Mouse (Mus musculus) embryonic stem cell, embryonic (primary cell): ENCODE results near the gene Dgkq.

ENCODE experiments used
- CTCF ChIA-PET, 4 experiments: fragments of 300-600 bp in 2 of 4; fragments of 350-600 bp in 2 of 4; sonication (Branson Sonifier 250); formaldehyde crosslinking; loops; one replicate each; lab custom pipeline; 2022; ENCODE audit warnings: inconsistent platforms in 2 of 4; lab: Charles Lee
- POLR2A ChIA-PET, 4 experiments: fragments of 300-600 bp in 2 of 4; fragments of 350-600 bp in 2 of 4; sonication (Branson Sonifier 250); formaldehyde crosslinking; loops; one replicate each; lab custom pipeline; 2022; ENCODE audit warnings: antibody characterized with exemption in 4 of 4, inconsistent platforms in 1 of 4; lab: Charles Lee

The Dgkq gene

DNA sequence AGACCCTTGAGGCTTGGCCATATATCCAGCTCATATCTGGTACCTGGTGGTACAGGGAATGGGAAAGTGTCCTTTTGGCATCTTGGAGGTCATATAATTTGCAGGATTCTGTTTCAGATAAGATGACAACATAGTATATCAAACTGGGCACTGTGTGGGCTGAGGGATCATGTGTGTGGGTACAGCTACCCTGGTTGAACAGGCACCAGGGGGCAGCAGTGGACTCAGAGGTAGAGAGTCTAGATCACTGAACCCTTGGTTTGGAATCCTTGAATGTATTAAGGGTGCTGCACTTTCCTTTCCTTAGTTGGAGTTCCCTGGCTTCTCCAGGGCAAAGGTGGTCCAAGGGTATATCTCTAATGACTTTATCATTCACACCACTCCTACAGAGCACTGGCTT lies 1.3 kb upstream of the Dgkq start:
- ChIA-PET POLR2A (interaction anchor here (0.6 to 6.0 kb wide), 14 partner anchors 8 to 492 kb away, joined by 3 to 73 read pairs (median 12); partner anchors contain the start of genes Idua (in 3 of the 4), Fgfrl1 (in 2 of the 4), Atp5k (in 1 of the 4) and Pigg (in 1 of the 4)), CTCF (interaction anchor here (0.8 to 5.5 kb wide), 22 partner anchors 9 to 244 kb away, joined by 3 to 57 read pairs (median 4); partner anchors contain the start of genes Fgfrl1 (in 2 of the 4), Idua (in 2 of the 4), Atp5k (in 1 of the 4) and Gak (in 1 of the 4))

GRCm38 (mm10) chr5:108669986-108670385 lies 514 bp upstream of the Dgkq start:
- ChIA-PET POLR2A (interaction anchor here in 3 of 4 experiments (0.6 to 6.0 kb wide), 25 partner anchors 8 to 1259 kb away, joined by 3 to 73 read pairs (median 9); partner anchors contain the start of genes Idua (in 3 of the 3), Fgfrl1 (in 2 of the 3), Gak (in 2 of the 3) and Tmem175 (in 2 of the 3)), CTCF (interaction anchor here (0.5 to 5.5 kb wide), 21 partner anchors 9 to 1510 kb away, joined by 3 to 57 read pairs (median 4); partner anchors contain the start of genes Idua (in 2 of the 4), Atp5k (in 1 of the 4), Fgfrl1 (in 1 of the 4) and Gak (in 1 of the 4))

GRCm38 (mm10) chr5:108668387-108668932 lies 1.0 kb downstream of the Dgkq start:
- POLR2A ChIA-PET: interaction anchor here in 3 of 4 experiments (0.8 to 6.0 kb wide), 36 partner anchors 8 to 616 kb away, joined by 3 to 73 read pairs (median 6); partner anchors contain the start of genes Idua (in 3 of the 3), Fgfrl1 (in 2 of the 3), Gak (in 2 of the 3) and Tmem175 (in 2 of the 3)
- CTCF ChIA-PET: interaction anchor here (0.7 to 5.5 kb wide), 28 partner anchors 8 to 462 kb away, joined by 3 to 57 read pairs (median 4); partner anchors contain the start of genes Fgfrl1 (in 3 of the 4), Idua (in 3 of the 4), Atp5k (in 1 of the 4) and Gak (in 1 of the 4)

DNA sequence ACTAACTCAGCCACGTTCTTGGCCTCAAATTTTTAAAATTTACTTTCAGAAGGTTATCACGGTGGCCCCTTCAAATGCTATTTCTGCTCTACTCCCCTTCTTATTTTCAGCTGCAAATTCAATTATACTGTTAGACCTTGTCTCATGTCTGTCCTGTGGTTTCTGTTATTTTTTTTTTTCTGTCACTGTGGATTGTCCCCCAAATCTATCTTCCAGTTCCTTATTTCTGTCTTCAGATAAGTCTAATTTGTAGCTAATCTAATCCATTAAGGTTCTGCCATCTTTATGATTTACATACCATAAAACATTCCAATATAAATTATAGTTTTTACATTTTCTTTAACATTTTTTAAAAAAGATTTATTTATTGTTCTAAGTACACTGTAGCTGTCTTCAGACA lies 2.1 kb downstream of the Dgkq start:
- POLR2A ChIA-PET: interaction anchor here in 2 of 4 experiments (0.7 to 6.0 kb wide), 8 partner anchors 8 to 546 kb away, joined by 3 to 73 read pairs (median 12); partner anchors contain the start of genes Gak (in 2 of the 2), Tmem175 (in 2 of the 2) and Idua (in 1 of the 2)
- CTCF ChIA-PET: interaction anchor here in 1 of 4 experiments (1.1 kb wide), 1 partner anchor 237 kb away, joined by 3 read pairs; no protein-coding TSS in a partner anchor

- CTCF ChIA-PET: interaction anchor here in 1 of 4 experiments (0.6 to 0.8 kb wide), 2 partner anchors 13 to 17 kb away, joined by 3 read pairs; no protein-coding TSS in a partner anchor
These were observed 4.4 kb downstream of the Dgkq start for GRCm38 (mm10) chr5:108665066-108665465.

DNA sequence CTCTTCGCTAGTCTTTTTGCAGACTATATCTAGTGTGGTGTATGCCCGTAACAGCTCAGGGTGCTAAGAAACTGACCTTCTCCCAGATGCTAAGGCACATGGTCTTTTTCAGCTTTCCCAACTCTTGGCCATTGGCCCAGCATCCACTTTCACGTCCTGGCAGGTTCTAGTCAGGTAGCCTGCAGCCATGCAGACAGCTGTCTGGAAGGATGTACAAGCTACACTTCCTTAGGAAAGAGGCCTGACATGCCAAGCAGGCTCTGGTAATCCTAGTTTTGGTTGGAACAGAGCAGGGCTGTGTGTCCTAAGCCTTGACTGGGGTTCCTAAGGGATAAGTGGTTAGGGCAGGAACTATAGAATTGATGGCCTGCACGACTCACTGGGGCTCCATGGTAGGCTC lies 6.7 kb downstream of the Dgkq start:
- CTCF ChIA-PET: interaction anchor here in 2 of 4 experiments (0.7 to 3.7 kb wide), 2 partner anchors 12 to 81 kb away, joined by 3 to 25 read pairs; no protein-coding TSS in a partner anchor
- POLR2A ChIA-PET: interaction anchor here in 2 of 4 experiments (0.7 to 3.9 kb wide), 3 partner anchors 12 to 31 kb away, joined by 3 to 30 read pairs (median 4); no protein-coding TSS in a partner anchor

More at GRCm38 (mm10) chr5:108665066-108665465, 4.4 kb downstream of the Dgkq start:
- POLR2A ChIA-PET: interaction anchor here in 2 of 4 experiments (0.9 to 1.7 kb wide), 3 partner anchors 16 to 38 kb away, joined by 3 to 5 read pairs (median 5); partner anchors contain the start of genes Gak (in 1 of the 2) and Tmem175 (in 1 of the 2)

DNA sequence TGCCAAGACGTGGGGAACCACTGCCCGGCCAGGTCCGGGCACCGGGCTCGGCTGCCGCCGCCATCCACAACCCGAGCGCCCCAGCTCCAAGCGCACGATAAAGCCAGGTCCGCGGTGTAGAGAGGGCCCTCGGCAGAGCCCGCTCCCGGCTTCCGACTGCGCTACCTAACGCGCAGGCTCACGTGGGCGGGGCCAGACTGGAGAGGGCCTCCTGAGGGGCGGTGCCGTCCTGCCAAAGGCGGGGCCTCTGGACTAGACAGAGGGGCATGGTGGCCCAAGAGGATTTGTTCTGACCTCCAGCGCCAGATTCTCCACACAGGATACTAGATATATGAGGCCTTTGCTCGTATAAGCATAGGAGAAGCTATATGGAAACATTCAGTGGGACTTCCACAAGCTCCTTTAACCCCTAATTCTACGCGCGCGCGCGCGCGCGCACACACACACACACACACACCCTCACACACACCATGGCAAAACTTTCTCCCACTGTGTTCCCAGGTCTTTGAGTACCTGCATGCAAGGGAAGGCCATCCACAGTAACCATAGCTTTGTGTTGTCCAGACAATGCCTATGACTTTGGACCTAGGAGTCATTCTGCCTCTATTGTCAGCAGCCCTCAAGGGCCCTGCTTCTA lies 8.7 kb downstream of the Dgkq start:
- ChIA-PET POLR2A (interaction anchor here (0.6 to 5.0 kb wide), 46 partner anchors 9 to 806 kb away, joined by 3 to 73 read pairs (median 4); partner anchors contain the start of genes Dgkq (in 3 of the 4), Gak (in 3 of the 4), Tmem175 (in 3 of the 4) and Atp5k (in 2 of the 4)), CTCF (interaction anchor here (0.5 to 3.7 kb wide), 17 partner anchors 8 to 630 kb away, joined by 3 to 25 read pairs (median 4); partner anchors contain the start of genes Dgkq (in 3 of the 4) and Pcgf3 (in 1 of the 4))

DNA sequence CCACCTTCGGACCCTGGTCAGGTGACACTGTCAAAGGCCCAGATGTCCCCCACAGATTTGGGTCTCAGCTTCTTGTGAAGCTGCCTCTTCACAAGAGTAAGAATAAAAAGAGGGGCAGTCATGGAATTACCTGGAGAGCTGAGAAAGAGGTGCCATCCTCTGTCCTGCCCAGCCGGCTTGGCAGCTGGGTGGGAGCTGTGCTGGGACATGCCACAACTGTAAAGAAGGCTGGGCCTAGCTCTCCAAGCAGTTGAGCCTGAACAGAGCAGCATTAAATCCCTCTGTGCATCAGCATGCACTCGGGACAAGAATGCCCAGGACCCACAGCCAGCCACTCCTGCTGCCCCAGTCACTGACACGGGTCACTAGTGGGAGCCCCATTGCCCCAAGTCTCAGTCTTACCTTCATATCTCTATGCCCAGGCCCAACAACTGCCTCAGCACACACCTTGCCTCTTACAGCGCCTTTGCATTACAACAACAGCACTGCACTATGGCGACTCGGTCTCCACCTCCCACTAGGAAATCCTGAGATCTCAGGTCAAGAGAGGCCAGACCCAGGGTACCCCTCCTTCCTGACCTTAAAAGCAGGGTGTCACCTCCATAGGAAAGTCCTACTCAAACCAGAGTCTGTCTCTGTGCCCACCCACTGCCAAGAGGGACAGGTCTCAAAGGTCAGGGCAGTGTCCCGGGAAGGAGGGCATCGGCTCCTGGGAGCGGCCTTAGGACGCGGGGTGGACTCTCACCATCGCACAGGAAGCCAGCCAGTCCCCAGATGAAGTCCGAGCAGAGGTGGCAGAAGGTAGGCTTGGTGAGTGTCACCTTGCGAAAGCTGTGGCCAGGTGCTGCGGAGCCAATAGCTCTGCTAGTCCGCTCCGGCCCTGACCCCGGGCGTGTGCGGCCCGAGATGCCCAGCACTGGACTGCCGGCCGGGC lies 9.5 kb downstream of the Dgkq start, which contains the start of gene Idua:
Gene Idua (plus strand): TSS at position 634 of the 934 bp plus-strand sequence.
- ChIA-PET CTCF (interaction anchor here (0.7 to 3.7 kb wide), 17 partner anchors 8 to 629 kb away, joined by 3 to 25 read pairs (median 4); partner anchors contain the start of genes Dgkq (in 3 of the 4) and Pcgf3 (in 1 of the 4)), POLR2A (interaction anchor here (0.6 to 5.0 kb wide), 43 partner anchors 8 to 807 kb away, joined by 3 to 73 read pairs (median 4); partner anchors contain the start of genes Dgkq (in 3 of the 4), Gak (in 3 of the 4), Tmem175 (in 3 of the 4) and Atp5k (in 2 of the 4))

DNA sequence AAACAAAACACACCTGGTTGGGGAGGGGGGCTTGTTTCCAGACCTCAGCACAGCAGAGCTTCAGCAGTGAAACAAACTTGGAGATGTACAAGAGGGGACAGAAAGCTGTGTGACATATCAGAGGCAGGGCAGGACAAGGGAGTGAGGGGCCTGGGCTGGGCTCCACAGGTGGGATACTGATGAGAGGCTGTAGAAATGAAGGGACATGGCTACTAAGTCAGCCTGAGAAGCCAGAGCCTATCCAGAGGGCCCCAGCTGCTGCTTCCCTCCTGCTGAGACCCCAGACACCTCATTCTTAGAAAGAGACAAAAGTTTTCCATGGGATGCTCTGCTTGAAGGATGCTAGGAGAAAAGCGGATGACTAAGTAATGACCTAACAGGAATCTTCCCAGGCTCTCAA lies 10.9 kb downstream of the Dgkq start:
- ChIA-PET POLR2A (interaction anchor here in 2 of 4 experiments (3.1 to 5.0 kb wide), 4 partner anchors 8 to 11 kb away, joined by 25 to 73 read pairs (median 32); partner anchors contain the start of gene Dgkq (in 2 of the 2)), CTCF (interaction anchor here in 1 of 4 experiments (1.2 to 1.3 kb wide), 2 partner anchors 12 to 14 kb away, joined by 3 to 4 read pairs; no protein-coding TSS in a partner anchor)

GRCm38 (mm10) chr5:108657406-108657805 lies 12.1 kb downstream of the Dgkq start:
- CTCF ChIA-PET: no interaction called here
- POLR2A ChIA-PET: interaction anchor here in 2 of 4 experiments (0.6 to 5.0 kb wide), 4 partner anchors 9 to 28 kb away, joined by 3 to 73 read pairs (median 14); partner anchors contain the start of genes Dgkq (in 1 of the 2), Gak (in 1 of the 2) and Tmem175 (in 1 of the 2)

DNA sequence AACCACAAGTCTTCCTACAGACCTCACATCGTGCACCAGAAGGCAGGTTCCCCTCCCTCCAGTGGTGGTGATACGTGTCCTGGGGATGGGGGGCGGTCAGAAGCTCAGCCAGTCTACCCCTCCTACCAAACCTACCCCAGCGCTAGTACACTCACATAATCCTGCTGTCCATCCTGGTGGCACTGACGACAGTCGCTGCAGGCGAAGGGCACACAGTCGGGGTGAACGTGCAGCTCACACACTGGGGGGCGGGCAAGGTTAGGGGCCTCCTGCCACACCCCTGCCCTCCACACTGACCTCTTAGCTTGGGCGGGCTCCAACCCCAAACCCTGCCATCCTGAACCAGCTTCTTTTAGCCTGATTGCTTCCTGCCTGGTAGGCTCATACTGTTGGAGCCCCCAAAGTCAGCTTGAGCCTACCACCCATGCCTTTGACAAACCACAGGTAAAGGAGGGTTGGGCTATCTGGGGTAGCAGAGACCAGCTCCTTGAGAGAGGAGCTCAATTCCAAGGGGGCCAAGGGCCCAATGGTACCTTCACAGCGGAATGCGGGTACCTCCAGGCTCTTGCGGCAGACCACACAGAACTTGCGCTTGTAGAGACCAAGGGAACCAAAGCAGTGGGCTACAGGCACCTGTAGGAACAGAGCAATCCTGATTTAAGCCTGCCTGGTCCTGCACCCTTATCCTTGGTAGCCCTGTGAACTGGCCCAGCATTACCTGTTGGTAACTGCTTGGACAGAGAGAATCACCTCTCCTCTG lies 13.4 kb downstream of the Dgkq start:
- CTCF ChIA-PET: interaction anchor here in 2 of 4 experiments (1.0 to 1.4 kb wide), 2 partner anchors 12 to 19 kb away, joined by 3 to 4 read pairs; partner anchors contain the start of gene Slc26a1 (in 1 of the 2)
- POLR2A ChIA-PET: interaction anchor here in 2 of 4 experiments (0.8 to 1.2 kb wide), 4 partner anchors 13 to 26 kb away, joined by 3 to 4 read pairs (median 4); partner anchors contain the start of genes Gak (in 2 of the 2), Tmem175 (in 2 of the 2) and Dgkq (in 1 of the 2)

- ChIA-PET POLR2A (interaction anchor here in 1 of 4 experiments (1.0 kb wide), 1 partner anchor 14 kb away, joined by 4 read pairs; the partner anchor contains the start of gene Dgkq), CTCF (interaction anchor here in 2 of 4 experiments (1.0 to 1.4 kb wide), 2 partner anchors 13 to 20 kb away, joined by 3 to 4 read pairs; partner anchors contain the start of gene Slc26a1 (in 1 of the 2))
These were observed 14.1 kb downstream of the Dgkq start for GRCm38 (mm10) chr5:108655381-108655780.

DNA sequence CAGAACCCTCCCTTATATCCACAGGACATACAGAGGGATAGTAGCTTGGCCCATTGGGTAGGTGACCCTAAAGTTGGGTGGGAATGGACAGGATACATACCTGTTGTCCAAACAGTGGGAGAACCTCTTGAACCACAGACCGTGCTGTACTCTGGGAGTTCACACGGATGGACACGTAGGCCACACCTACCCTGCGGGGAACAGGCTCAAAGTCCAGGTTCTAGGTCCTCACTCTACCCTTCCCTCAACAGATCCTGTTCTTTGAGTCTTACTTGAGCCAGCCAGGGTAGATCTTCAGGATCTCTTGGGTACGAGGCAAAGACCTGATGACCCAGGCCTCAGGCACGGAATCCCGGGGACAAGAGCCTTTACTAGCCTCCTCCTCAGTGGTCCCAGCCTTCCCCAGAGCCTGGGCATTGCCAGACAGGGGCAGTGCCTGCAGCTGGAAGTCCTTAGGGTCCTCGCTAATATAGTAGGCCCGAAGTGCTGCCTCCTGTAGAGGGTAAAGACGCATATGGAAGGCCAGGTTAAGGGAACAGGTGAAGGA lies 15.0 kb downstream of the Dgkq start:
- POLR2A ChIA-PET: no interaction called here

DNA sequence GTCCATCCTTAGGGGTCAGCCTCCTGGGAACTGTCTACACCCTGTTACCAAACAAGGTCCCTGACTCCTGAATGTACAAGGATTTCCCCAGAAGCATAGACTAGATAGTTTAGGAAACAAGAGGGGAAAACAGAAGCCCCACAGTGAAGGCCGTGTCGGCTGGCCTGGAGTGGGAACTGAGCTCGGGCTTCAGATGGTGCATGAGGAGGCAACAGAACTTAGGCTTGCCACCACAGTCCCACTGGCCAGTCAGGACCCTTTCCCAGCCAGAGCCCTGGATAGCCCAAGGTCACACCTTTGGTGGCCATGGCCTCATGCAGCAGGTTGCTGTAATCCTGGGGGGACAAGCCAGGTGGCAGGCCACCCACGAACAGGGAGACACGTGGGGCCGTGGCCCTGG lies 16.1 kb downstream of the Dgkq start:
- POLR2A ChIA-PET: interaction anchor here in 2 of 4 experiments (0.7 to 1.3 kb wide), 3 partner anchors 11 to 24 kb away, joined by 3 to 4 read pairs (median 3); partner anchors contain the start of genes Gak (in 1 of the 2) and Tmem175 (in 1 of the 2)
- CTCF ChIA-PET: interaction anchor here in 1 of 4 experiments (0.6 to 1.3 kb wide), 2 partner anchors 19 to 173 kb away, joined by 3 read pairs; no protein-coding TSS in a partner anchor

More for the DNA sequence above, 15.0 kb downstream of the Dgkq start:
- CTCF ChIA-PET: interaction anchor here in 1 of 4 experiments (1.0 kb wide), 1 partner anchor 21 kb away, joined by 3 read pairs; the partner anchor contains the start of gene Slc26a1
